Mouse (Mus musculus) ES-E14 (cell line): ENCODE results near the gene Upf2.

Source experiments
- HCFC1 ChIP-seq: IDR thresholded peaks from 2 replicates; pipeline ENCODE4 v1.6.1; 2012; ENCODE audit warnings: low read length, inconsistent platforms, borderline replicate concordance; ENCODE audit not compliant: insufficient read depth
- ZC3H11A ChIP-seq: IDR thresholded peaks from 2 replicates; pipeline ENCODE4 v1.6.1; 2012; ENCODE audit warnings: low read depth, mild to moderate bottlenecking, inconsistent platforms, low read length, borderline replicate concordance

DNA sequence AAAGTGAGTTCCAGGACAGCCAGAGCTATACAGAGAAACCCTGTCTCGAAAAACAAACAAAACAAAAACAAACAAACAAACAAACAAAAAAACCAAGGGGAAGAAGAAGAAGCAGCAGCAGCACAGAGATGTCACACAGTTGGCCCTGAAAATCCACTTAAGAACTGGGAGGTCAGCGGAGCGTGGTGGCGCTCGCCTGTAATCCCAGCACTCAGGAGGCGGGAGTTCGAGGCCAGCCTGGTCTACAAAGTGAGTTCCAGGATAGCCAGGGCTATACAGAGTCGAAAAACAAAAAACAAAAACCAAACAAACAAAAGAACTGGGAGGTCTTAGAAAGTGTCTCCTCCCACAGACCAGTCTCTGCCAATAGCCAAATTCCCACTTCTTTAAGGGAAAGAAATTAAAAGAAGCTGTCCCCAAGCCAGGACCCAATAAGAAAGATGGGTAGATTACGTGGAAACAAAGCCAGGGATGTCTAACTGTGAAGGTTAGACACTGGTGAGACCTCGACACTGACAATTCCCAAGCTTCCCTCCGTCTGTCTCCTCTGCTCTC, 9.3 kb upstream of the Upf2 start:
- TF ChIP-seq HCFC1 (no peak), ZC3H11A (no peak)
